21 mouse cellular contexts compared by ENCODE assay signal in the genomic region with DNA sequence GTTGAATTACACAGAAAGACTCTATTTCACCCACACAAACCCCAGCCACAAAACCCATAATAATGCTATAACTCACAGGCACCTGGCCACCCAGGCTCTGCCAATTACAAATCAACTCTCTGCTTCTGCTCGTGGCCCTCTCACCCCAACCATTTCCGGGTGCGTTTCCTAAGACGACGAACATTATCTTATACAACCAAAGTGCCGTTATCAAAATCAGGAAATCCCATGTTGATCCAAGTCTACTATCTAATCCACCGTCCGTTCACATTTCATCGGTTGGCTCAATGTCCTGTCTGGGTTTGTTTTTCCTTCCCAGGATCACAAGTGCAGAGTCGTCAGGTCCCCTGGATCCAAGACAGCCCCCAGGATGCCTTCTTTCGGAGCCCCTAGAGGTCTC. TPM values are rescaled to one million over a fixed set of nuclear protein-coding genes. Genes with fewer than 3 reads are reported as not detected.
A peak's percentile ranks its signal among the peaks of the same experiment; 100 is the strongest.
DNase-seq lines count a peak whose midpoint lies in the region; ATAC-seq and TF ChIP-seq lines count a peak whose summit lies in the region.
"Had no signal": no experiment of that assay in that cellular context is flagged by ENCODE, and none has a peak within 500 bp of the region (broad histone marks: within the 10 kb centered on the region; RNA-seq: fewer than 3 reads in every experiment).

No protein-coding gene starts in this region.

- no peaks in the 10 kb centered on the region for H3K36me3 ChIP-seq in heart, embryonic 16.5 days (ENCODE audit: control insufficient read depth, insufficient read depth)
- H3K36me3 ChIP-seq in ES-E14 (ENCODE audit: control insufficient read depth, insufficient read depth, low read length, poor library complexity, severe bottlenecking): no peaks in the 10 kb centered on the region
- no peaks in the 10 kb centered on the region for H3K36me3 ChIP-seq in limb, embryonic 11.5 days (ENCODE audit: control insufficient read depth, insufficient read depth, low read length)
- H3K36me3 ChIP-seq in liver, embryonic 16.5 days (ENCODE audit: control insufficient read depth, insufficient read depth): no peaks in the 10 kb centered on the region
- H3K36me3 ChIP-seq: embryonic facial prominence, embryonic 12.5 days; midbrain, embryonic 12.5 days had no signal

- DNase-seq in heart, postnatal 25 days (ENCODE audit: low spot score): no peak
- no peak for DNase-seq in ES-E14 (ENCODE audit: low read depth, low spot score)
- peak; percentile 32 for DNase-seq in limb, embryonic 11.5 days (ENCODE audit: low spot score)
- no peak for DNase-seq in adrenal gland, postnatal 10 days
- DNase-seq in T-cell, adult 2 months (ENCODE audit: low spot score): no peak
- DNase-seq in thymus, postnatal 10 days (ENCODE audit: low spot score in 2 of 2): no peak
- DNase-seq: adrenal gland, postnatal 36 days; cerebellum, postnatal 25 days; gastrocnemius, postnatal 25 days; heart, postnatal 36 days; kidney, adult 2 months; kidney, postnatal 25 days; layer of hippocampus, adult 9-11 months; lung, postnatal 36 days; right cerebral cortex, adult 18-20 months; thymus, postnatal 36 days had no signal

- no peaks in the 10 kb centered on the region for H3K4me1 ChIP-seq in heart, embryonic 16.5 days (ENCODE audit: control insufficient read depth, insufficient read depth, low read length)
- H3K4me1 ChIP-seq in ES-E14 (ENCODE audit: control insufficient read depth in 2 of 2, insufficient read depth in 2 of 2, low read length in 2 of 2, poor library complexity in 1 of 2): peaks cover 2 to 9% of the 10 kb centered on the region in 2 experiments; a peak in 2 of 4 replicates
- no peaks in the 10 kb centered on the region for H3K4me1 ChIP-seq in limb, embryonic 11.5 days (ENCODE audit: control insufficient read depth, insufficient read depth, low read length)
- no peaks in the 10 kb centered on the region; the same call in 1 of the 2 replicates for H3K4me1 ChIP-seq in liver, embryonic 16.5 days (ENCODE audit: control insufficient read depth, low read depth, low read length)
- H3K4me1 ChIP-seq: embryonic facial prominence, embryonic 12.5 days; midbrain, embryonic 12.5 days had no signal

- H3K9ac ChIP-seq in heart, embryonic 16.5 days (ENCODE audit: low read length): no peak overlapping the region
- H3K9ac ChIP-seq in ES-E14 (ENCODE audit: insufficient read depth, low read depth, low read length, poor library complexity, severe bottlenecking): peak overlapping the region; percentile 76
- H3K9ac ChIP-seq in limb, embryonic 11.5 days (ENCODE audit: low read length): no peak overlapping the region
- H3K9ac ChIP-seq in liver, embryonic 16.5 days (ENCODE audit: low read depth, low read length): no peak overlapping the region
- H3K9ac ChIP-seq: embryonic facial prominence, embryonic 12.5 days; midbrain, embryonic 12.5 days had no signal

- in situ Hi-C loops in ES-E14 (cut with MboI; ENCODE audit: low sequenced_read_pairs in 2 of 2, unreplicated experiment in 2 of 2): no loop called here

- 29% methylated on average over 11 of the region's 11 CpGs for WGBS in heart, embryonic 16.5 days
- WGBS in limb, embryonic 11.5 days: 71% methylated on average over 11 of the region's 11 CpGs
- WGBS in liver, embryonic 16.5 days (ENCODE audit: insufficient replicate concordance): 15% methylated on average over 11 of the region's 11 CpGs

- no peak for ATAC-seq in heart, embryonic 16.5 days (replicated peaks; ENCODE audit: extremely low read depth, insufficient read depth, low FRiP score)
- no peak for ATAC-seq in limb, embryonic 11.5 days (ENCODE audit: insufficient number of reproducible peaks, low FRiP score, low TSS enrichment, low read depth)
- peak; percentile 55 for ATAC-seq in liver, embryonic 16.5 days (ENCODE audit: low read depth)

- no peaks in the 10 kb centered on the region for H3K27me3 ChIP-seq in heart, embryonic 16.5 days (ENCODE audit: control insufficient read depth, insufficient read depth, low read length)
- H3K27me3 ChIP-seq in limb, embryonic 11.5 days (ENCODE audit: control insufficient read depth, insufficient read depth, low read length): no peaks in the 10 kb centered on the region
- H3K27me3 ChIP-seq in liver, embryonic 16.5 days (ENCODE audit: control insufficient read depth, insufficient read depth, low read depth, low read length): no peaks in the 10 kb centered on the region
- H3K27me3 ChIP-seq: embryonic facial prominence, embryonic 12.5 days; midbrain, embryonic 12.5 days had no signal

- no peak overlapping the region for H3K4me3 ChIP-seq in heart, embryonic 16.5 days (ENCODE audit: low read length)
- H3K4me3 ChIP-seq in ES-E14 (ENCODE audit: insufficient read depth in 1 of 2, low read depth in 1 of 2, low read length in 2 of 2, poor library complexity in 1 of 2, severe bottlenecking in 1 of 2): peak overlapping the region in 1 of 2 experiments; percentile 46; a peak in 2 of 4 replicates
- H3K4me3 ChIP-seq in limb, embryonic 11.5 days (ENCODE audit: low read depth, low read length): no peak overlapping the region
- no peak overlapping the region for H3K4me3 ChIP-seq in liver, embryonic 16.5 days (ENCODE audit: low read depth, low read length)
- H3K4me3 ChIP-seq: embryonic facial prominence, embryonic 12.5 days; midbrain, embryonic 12.5 days had no signal

- intact Hi-C loops in heart, postnatal 25 days (cut with DNase I): no loop called here

- peak overlapping the region; percentile 22; the same call in 1 of the 2 replicates for H3K4me2 ChIP-seq in heart, embryonic 16.5 days (ENCODE audit: low read depth, low read length)
- no peak overlapping the region for H3K4me2 ChIP-seq in limb, embryonic 11.5 days (ENCODE audit: low read depth, severe bottlenecking)
- H3K4me2 ChIP-seq in liver, embryonic 16.5 days (ENCODE audit: low read depth, low read length): no peak overlapping the region
- H3K4me2 ChIP-seq: embryonic facial prominence, embryonic 12.5 days; midbrain, embryonic 12.5 days had no signal

- no peak overlapping the region for H3K27ac ChIP-seq in heart, embryonic 16.5 days (ENCODE audit: low read length)
- H3K27ac ChIP-seq in ES-E14 (ENCODE audit: insufficient read depth, low read depth, low read length, poor library complexity, severe bottlenecking): peak overlapping the region; percentile 78; the same call in 1 of the 2 replicates
- peak overlapping the region; percentile 67; the same call in 1 of the 2 replicates for H3K27ac ChIP-seq in limb, embryonic 11.5 days (replicated peaks; ENCODE audit: low read depth, low read length)
- H3K27ac ChIP-seq in liver, embryonic 16.5 days (ENCODE audit: low read length): no peak overlapping the region
- H3K27ac ChIP-seq: embryonic facial prominence, embryonic 12.5 days; midbrain, embryonic 12.5 days; stomach, postnatal 0 days had no signal

- H3K9me3 ChIP-seq in heart, embryonic 16.5 days (replicated peaks; ENCODE audit: control insufficient read depth, low read length): no peaks in the 10 kb centered on the region
- H3K9me3 ChIP-seq in ES-E14 (ENCODE audit: control insufficient read depth, insufficient read depth, low read depth, low read length): no peaks in the 10 kb centered on the region
- no peaks in the 10 kb centered on the region for H3K9me3 ChIP-seq in limb, embryonic 11.5 days (ENCODE audit: control insufficient read depth, low read length)
- no peaks in the 10 kb centered on the region for H3K9me3 ChIP-seq in liver, embryonic 16.5 days (replicated peaks; ENCODE audit: control insufficient read depth, low read length)
- H3K9me3 ChIP-seq: embryonic facial prominence, embryonic 12.5 days; midbrain, embryonic 12.5 days had no signal

TF ChIP-seq in ES-E14, 5 proteins besides CTCF, POLR2A, EP300 and RAD21:
- TF ChIP-seq CHD2 (IDR thresholded peaks at IDR 0.05; ENCODE audit: low read depth, low read length) (no peak), ZC3H11A (IDR thresholded peaks at IDR 0.05; ENCODE audit: borderline replicate concordance, low read depth, low read length) (no peak), ZNF384 (IDR thresholded peaks at IDR 0.05; ENCODE audit: low read depth, low read length) (no peak), MAFK (IDR thresholded peaks at IDR 0.05; ENCODE audit: insufficient read depth, low read depth, low read length) (no peak), HCFC1 (IDR thresholded peaks at IDR 0.05; ENCODE audit: borderline replicate concordance, insufficient read depth, low read length) (no peak)
TF ChIP-seq in ES-E14: peak in this region for 0.

RNA-seq across cellular contexts. Expression of gene Trim71, which starts 14.5 kb away (rescaled TPM):
- 0.03 and 0.05 TPM in 2 replicates for polyA plus RNA-seq in heart, embryonic 16.5 days (2015; fragmentation: Nextera tagmentation; extraction: Ambion mirVana)
- total RNA-seq in heart, postnatal 25 days (2021): not detected
- total RNA-seq in ES-E14 (2012; rRNA removed): 132 and 141 TPM in 2 replicates
- 3.7 and 4.0 TPM in 2 replicates for polyA plus RNA-seq in limb, embryonic 11.5 days (2014; fragmentation: Nextera tagmentation; extraction: Ambion mirVana)
- polyA plus RNA-seq in liver, embryonic 16.5 days (2015; fragmentation: Nextera tagmentation; extraction: Ambion mirVana): 0.69 and 0.71 TPM in 2 replicates
- under 1 TPM in 1 of 2 experiments, not detected in 1; 0.09 TPM for total RNA-seq in adrenal gland, postnatal 10 days (2021)
- total RNA-seq: gastrocnemius, postnatal 25 days; heart, postnatal 36 days had no signal

Comparison
In these comparisons a context has a peak if more than half of its experiments do, and no peak if none do; other contexts are left out.
1. H3K27ac ChIP-seq: peak in ES-E14 (single experiment) and limb, embryonic 11.5 days (single experiment); none in heart, embryonic 16.5 days (single experiment) and liver, embryonic 16.5 days (single experiment).
2. RNA of gene Trim71, which starts 14.5 kb away (total RNA-seq): 132 to 141 TPM in ES-E14; 0.09 TPM in adrenal gland, postnatal 10 days and not detected in heart, postnatal 25 days; every median in the first group is over 100 times any median in the second.